28 mouse cellular contexts compared by ENCODE assay signal in genomic region chr9:41429236-41429635, GRCm38 (mm10).
A peak's percentile ranks its signal among the peaks of the same experiment; 100 is the strongest.
DNase-seq lines count a peak whose midpoint lies in the region; ATAC-seq and TF ChIP-seq lines count a peak whose summit lies in the region.
"Had no signal": no experiment of that assay in that cellular context is flagged by ENCODE, and none has a peak within 500 bp of the region (broad histone marks: within the 10 kb centered on the region; RNA-seq: fewer than 3 reads in every experiment).

No protein-coding gene starts in this region.

- no peak overlapping the region for H3K4me3 ChIP-seq in forebrain, embryonic 13.5 days
- H3K4me3 ChIP-seq in forebrain, postnatal 0 days (ENCODE audit: low read depth, low read length): no peak overlapping the region
- no peak overlapping the region for H3K4me3 ChIP-seq in hindbrain, embryonic 15.5 days
- H3K4me3 ChIP-seq in hindbrain, embryonic 10.5 days: no peak overlapping the region
- no peak overlapping the region for H3K4me3 ChIP-seq in midbrain, embryonic 14.5 days (replicated peaks; ENCODE audit: low read depth, low read length)
- H3K4me3 ChIP-seq in midbrain, embryonic 11.5 days (ENCODE audit: low read depth, low read length): no peak overlapping the region
- no peak overlapping the region for H3K4me3 ChIP-seq in forebrain, embryonic 15.5 days
- H3K4me3 ChIP-seq: heart, adult 2 months; heart, embryonic 12.5 days; limb, embryonic 10.5 days; limb, embryonic 15.5 days; liver, embryonic 13.5 days; midbrain, embryonic 10.5 days; myocyte; neural tube, embryonic 13.5 days had no signal

- H3K36me3 ChIP-seq in forebrain, embryonic 13.5 days (ENCODE audit: poor library complexity, severe bottlenecking): 0 out of 2 replicates have a peak, but pooled peaks cover 6% of the 10 kb centered on the region
- H3K36me3 ChIP-seq in forebrain, postnatal 0 days (ENCODE audit: insufficient read depth): no peaks in the 10 kb centered on the region
- H3K36me3 ChIP-seq in hindbrain, embryonic 15.5 days: peaks cover 7% of the 10 kb centered on the region
- peaks cover 65% of the 10 kb centered on the region for H3K36me3 ChIP-seq in hindbrain, embryonic 10.5 days
- peaks cover 9% of the 10 kb centered on the region; the same call in 1 of the 2 replicates for H3K36me3 ChIP-seq in midbrain, embryonic 14.5 days (ENCODE audit: control insufficient read depth, insufficient read depth, low read length)
- no peaks in the 10 kb centered on the region for H3K36me3 ChIP-seq in midbrain, embryonic 11.5 days (ENCODE audit: control insufficient read depth, insufficient read depth, low read length)
- no peaks in the 10 kb centered on the region for H3K36me3 ChIP-seq in forebrain, embryonic 15.5 days
- H3K36me3 ChIP-seq: heart, embryonic 12.5 days; limb, embryonic 15.5 days; liver, embryonic 13.5 days had no signal

- no peaks in the 10 kb centered on the region for H3K9me3 ChIP-seq in forebrain, embryonic 13.5 days (replicated peaks)
- H3K9me3 ChIP-seq in forebrain, postnatal 0 days (ENCODE audit: low read length): no peaks in the 10 kb centered on the region
- no peaks in the 10 kb centered on the region for H3K9me3 ChIP-seq in hindbrain, embryonic 15.5 days
- no peaks in the 10 kb centered on the region for H3K9me3 ChIP-seq in hindbrain, embryonic 10.5 days
- H3K9me3 ChIP-seq in midbrain, embryonic 14.5 days (ENCODE audit: control insufficient read depth, low read length): no peaks in the 10 kb centered on the region
- H3K9me3 ChIP-seq in midbrain, embryonic 11.5 days (ENCODE audit: control insufficient read depth, low read length): no peaks in the 10 kb centered on the region
- no peaks in the 10 kb centered on the region for H3K9me3 ChIP-seq in forebrain, embryonic 15.5 days
- H3K9me3 ChIP-seq: heart, embryonic 12.5 days; limb, embryonic 10.5 days; limb, embryonic 15.5 days; liver, embryonic 13.5 days; midbrain, embryonic 10.5 days; neural tube, embryonic 13.5 days had no signal

- no peak for TF ChIP-seq CTCF in forebrain, postnatal 0 days (IDR thresholded peaks at IDR 0.05; ENCODE audit: low read depth)

- H3K4me1 ChIP-seq in forebrain, embryonic 13.5 days: peaks cover 30% of the 10 kb centered on the region
- H3K4me1 ChIP-seq in forebrain, postnatal 0 days (ENCODE audit: insufficient read depth): peaks cover 12% of the 10 kb centered on the region; the same call in 1 of the 2 replicates
- peaks cover 24% of the 10 kb centered on the region for H3K4me1 ChIP-seq in hindbrain, embryonic 15.5 days (replicated peaks)
- H3K4me1 ChIP-seq in hindbrain, embryonic 10.5 days (replicated peaks): peaks cover 27% of the 10 kb centered on the region
- peaks cover 26% of the 10 kb centered on the region for H3K4me1 ChIP-seq in midbrain, embryonic 14.5 days (ENCODE audit: control insufficient read depth, insufficient read depth, low read length)
- peaks cover 19% of the 10 kb centered on the region for H3K4me1 ChIP-seq in midbrain, embryonic 11.5 days (ENCODE audit: control insufficient read depth, insufficient read depth, low read length)
- H3K4me1 ChIP-seq in forebrain, embryonic 15.5 days: peaks cover 31% of the 10 kb centered on the region
- H3K4me1 ChIP-seq: heart, embryonic 12.5 days; limb, embryonic 10.5 days; limb, embryonic 15.5 days; liver, embryonic 13.5 days had no signal

- H3K4me2 ChIP-seq in forebrain, embryonic 13.5 days: no peak overlapping the region
- H3K4me2 ChIP-seq in forebrain, postnatal 0 days (ENCODE audit: low read depth): no peak overlapping the region
- H3K4me2 ChIP-seq in hindbrain, embryonic 15.5 days: no peak overlapping the region
- H3K4me2 ChIP-seq in midbrain, embryonic 14.5 days (ENCODE audit: low read length): no peak overlapping the region
- H3K4me2 ChIP-seq in midbrain, embryonic 11.5 days: no peak overlapping the region
- H3K4me2 ChIP-seq in forebrain, embryonic 15.5 days (replicated peaks): no peak overlapping the region
- H3K4me2 ChIP-seq: heart, embryonic 12.5 days; limb, embryonic 15.5 days; liver, embryonic 13.5 days; neural tube, embryonic 13.5 days had no signal

- peak overlapping the region; percentile 64; the same call in 1 of the 2 replicates for H3K27ac ChIP-seq in forebrain, embryonic 13.5 days
- no peak overlapping the region for H3K27ac ChIP-seq in forebrain, postnatal 0 days (ENCODE audit: low read depth, low read length)
- H3K27ac ChIP-seq in hindbrain, embryonic 15.5 days (replicated peaks): peak overlapping the region; percentile 53; the same call in 1 of the 2 replicates
- no peak overlapping the region for H3K27ac ChIP-seq in hindbrain, embryonic 10.5 days
- no peak overlapping the region for H3K27ac ChIP-seq in midbrain, embryonic 14.5 days (replicated peaks; ENCODE audit: low read depth, low read length)
- H3K27ac ChIP-seq in midbrain, embryonic 11.5 days (ENCODE audit: low read depth, low read length): no peak overlapping the region
- peak overlapping the region; percentile 35 for H3K27ac ChIP-seq in forebrain, embryonic 15.5 days (replicated peaks)
- H3K27ac ChIP-seq: heart, adult 2 months; kidney, postnatal 0 days; limb, embryonic 10.5 days; limb, embryonic 15.5 days; liver, embryonic 13.5 days had no signal

- no peak for DNase-seq in forebrain, postnatal 0 days
- no peak for DNase-seq in hindbrain, embryonic 10.5 days (ENCODE audit: low spot score)
- peak; percentile 43 for DNase-seq in midbrain, embryonic 14.5 days
- no peak for DNase-seq in midbrain, embryonic 11.5 days (ENCODE audit: low spot score, missing footprints)
- no peak for DNase-seq in embryo, embryonic 11 days
- DNase-seq: adrenal gland, adult 8-10 months; cerebellum, adult 8-10 months; cerebellum, postnatal 25 days; heart, adult 2 months; kidney, adult 8-10 months; kidney, postnatal 4 days; layer of hippocampus, adult 9-11 months; liver, embryonic 13.5 days; lung, adult 2 months; thymus, adult 2 months; thymus, postnatal 36 days had no signal

- no peak overlapping the region for H3K9ac ChIP-seq in forebrain, embryonic 13.5 days
- H3K9ac ChIP-seq in forebrain, postnatal 0 days: no peak overlapping the region
- H3K9ac ChIP-seq in hindbrain, embryonic 15.5 days: no peak overlapping the region
- no peak overlapping the region for H3K9ac ChIP-seq in midbrain, embryonic 14.5 days (replicated peaks; ENCODE audit: low read length)
- no peak overlapping the region for H3K9ac ChIP-seq in midbrain, embryonic 11.5 days (ENCODE audit: low read length)
- H3K9ac ChIP-seq in forebrain, embryonic 15.5 days (replicated peaks): no peak overlapping the region
- H3K9ac ChIP-seq: heart, embryonic 12.5 days; limb, embryonic 15.5 days; liver, embryonic 13.5 days; neural tube, embryonic 13.5 days had no signal

- ATAC-seq in forebrain, embryonic 13.5 days: no peak
- no peak for ATAC-seq in forebrain, postnatal 0 days
- ATAC-seq in hindbrain, embryonic 15.5 days (ENCODE audit: low FRiP score, low read depth): no peak
- ATAC-seq in midbrain, embryonic 14.5 days (ENCODE audit: low FRiP score, low TSS enrichment): no peak
- no peak for ATAC-seq in midbrain, embryonic 11.5 days (ENCODE audit: low FRiP score)
- ATAC-seq in forebrain, embryonic 15.5 days (replicated peaks): no peak
- ATAC-seq: CD4-positive, CD25-positive, alpha-beta regulatory T cell, adult 4 months; intestine, embryonic 16.5 days had no signal

- WGBS in forebrain, embryonic 13.5 days: 41% methylated on average over 4 of the region's 4 CpGs
- WGBS in forebrain, postnatal 0 days: 31% methylated on average over 4 of the region's 4 CpGs
- WGBS in hindbrain, embryonic 15.5 days: 48% methylated on average over 4 of the region's 4 CpGs
- 90% methylated on average over 4 of the region's 4 CpGs for WGBS in hindbrain, embryonic 10.5 days
- WGBS in midbrain, embryonic 14.5 days: 40% methylated on average over 4 of the region's 4 CpGs
- 81% methylated on average over 4 of the region's 4 CpGs for WGBS in midbrain, embryonic 11.5 days
- 33% methylated on average over 4 of the region's 4 CpGs for WGBS in forebrain, embryonic 15.5 days

- no peaks in the 10 kb centered on the region for H3K27me3 ChIP-seq in forebrain, embryonic 13.5 days
- no peaks in the 10 kb centered on the region for H3K27me3 ChIP-seq in forebrain, postnatal 0 days (ENCODE audit: insufficient read depth, low read length)
- H3K27me3 ChIP-seq in hindbrain, embryonic 15.5 days: no peaks in the 10 kb centered on the region
- no peaks in the 10 kb centered on the region for H3K27me3 ChIP-seq in hindbrain, embryonic 10.5 days (ENCODE audit: insufficient read depth, poor library complexity, severe bottlenecking)
- no peaks in the 10 kb centered on the region for H3K27me3 ChIP-seq in midbrain, embryonic 14.5 days (ENCODE audit: control insufficient read depth, insufficient read depth, low read length)
- no peaks in the 10 kb centered on the region for H3K27me3 ChIP-seq in midbrain, embryonic 11.5 days (ENCODE audit: control insufficient read depth, insufficient read depth, low read length)
- H3K27me3 ChIP-seq in forebrain, embryonic 15.5 days: no peaks in the 10 kb centered on the region
- H3K27me3 ChIP-seq: heart, embryonic 12.5 days; limb, embryonic 15.5 days; liver, embryonic 13.5 days; neural tube, embryonic 13.5 days had no signal

Comparison
In these comparisons a context has a peak if more than half of its experiments do, and no peak if none do; other contexts are left out.
1. H3K27ac ChIP-seq: peak in forebrain, embryonic 13.5 days (single experiment), hindbrain, embryonic 15.5 days (single experiment) and forebrain, embryonic 15.5 days (single experiment); none in forebrain, postnatal 0 days (single experiment), hindbrain, embryonic 10.5 days (single experiment), midbrain, embryonic 14.5 days (single experiment) and midbrain, embryonic 11.5 days (single experiment).